Mouse (Mus musculus) cortical plate, adult 2 months (tissue): ENCODE results near the gene Orc5.

ENCODE experiments used
- CTCF ChIP-seq: fragments of 200-500 bp; IDR thresholded peaks from 2 replicates; pipeline ENCODE4 v1.5.1; 2011; ENCODE audit warnings: mild to moderate bottlenecking, control low read depth, low read length; ENCODE audit not compliant: insufficient read depth; ENCODE audit errors: extremely low read depth
- POLR2A ChIP-seq: fragments of 200-500 bp; IDR thresholded peaks from 2 replicates; pipeline ENCODE4 v1.6.1; 2011; ENCODE audit warnings: mild to moderate bottlenecking, low read length, control low read depth; ENCODE audit not compliant: insufficient read depth; ENCODE audit errors: extremely low read depth

GRCm38 (mm10) chr5:22499437-22499836 lies 50.8 kb downstream of the Orc5 start:
- no peak for TF ChIP-seq POLR2A
- TF ChIP-seq CTCF = no peak
